Mouse (Mus musculus): ENCODE data around the gene Btaf1. TPM values are rescaled to one million over a fixed set of nuclear protein-coding genes. Genes with fewer than 3 reads are reported as not detected.

Btaf1 gene
- total RNA-seq, 2 experiments from 2014 or later = 9.8 to 13.5 TPM

GRCm38 (mm10) chr19:37014173-37014939 is 88.5 kb downstream of the Btaf1 start:
- intact Hi-C loops (cut with DNase I) = no loop called here
- no peak overlapping the region for H3K27ac ChIP-seq
- no peak for DNase-seq
- H3K4me3 ChIP-seq = no peak overlapping the region
- no peak for TF ChIP-seq CTCF (IDR thresholded peaks at IDR 0.05)

DNA sequence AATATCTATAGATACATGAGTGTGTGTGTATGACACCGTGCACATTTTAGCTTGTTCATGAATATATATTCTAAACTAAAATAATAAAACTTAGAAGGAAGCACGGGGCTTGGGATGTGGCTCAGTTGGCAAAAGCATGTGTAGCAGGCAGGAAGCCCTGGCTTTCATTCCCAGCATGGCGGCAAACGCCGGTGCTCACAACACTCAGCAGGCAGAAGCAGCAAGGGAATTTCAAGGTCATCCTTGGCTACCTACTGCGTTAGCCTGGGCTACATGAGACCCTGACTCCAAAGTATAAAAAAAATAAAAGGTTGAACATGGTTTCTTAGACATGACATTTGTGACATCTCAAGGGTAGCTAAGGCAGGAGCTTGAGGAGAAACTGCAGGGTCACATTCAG is 91.0 kb downstream of the Btaf1 start:
- no peak for DNase-seq
- TF ChIP-seq CTCF (IDR thresholded peaks at IDR 0.05) = no peak
- intact Hi-C loops (cut with DNase I) = no loop called here
- no peak overlapping the region for H3K27ac ChIP-seq
- H3K4me3 ChIP-seq = no peak overlapping the region

GRCm38 (mm10) chr19:37018411-37018810 is 92.5 kb downstream of the Btaf1 start:
- intact Hi-C loops (cut with DNase I) = no loop called here
- Histone ChIP-seq H3K4me3 (peak overlapping the region; percentile 50), H3K27ac (no peak overlapping the region)
- TF ChIP-seq CTCF (IDR thresholded peaks at IDR 0.05) = no peak
- no peak for DNase-seq

DNA sequence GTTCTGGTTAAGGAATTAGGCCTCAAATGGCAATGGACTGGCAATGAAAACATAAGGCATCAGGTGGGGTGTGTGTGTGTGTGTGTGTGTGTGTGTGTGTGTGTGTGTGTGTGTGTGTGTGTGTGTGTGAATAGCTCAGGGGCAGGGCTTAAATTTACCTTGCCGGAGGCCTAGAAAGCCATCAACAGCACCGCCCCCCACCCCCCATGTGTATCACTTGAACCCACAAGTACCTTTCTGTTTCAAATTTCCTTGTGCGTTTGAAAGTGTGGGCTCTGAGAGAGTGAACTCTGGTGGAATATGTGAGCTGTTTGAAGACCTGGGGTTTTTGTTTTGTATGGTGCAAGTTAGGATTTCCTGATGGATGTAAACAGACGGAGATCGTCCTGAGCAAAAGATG is 93.1 kb downstream of the Btaf1 start:
- DNase-seq = no peak
- no peak for TF ChIP-seq CTCF (IDR thresholded peaks at IDR 0.05)
- intact Hi-C loops (cut with DNase I) = no loop called here
- H3K27ac ChIP-seq = no peak overlapping the region
- H3K4me3 ChIP-seq = peak overlapping the region; percentile 50; the same call in 1 of the 2 replicates

- H3K4me3 ChIP-seq = no peak overlapping the region
- TF ChIP-seq CTCF (IDR thresholded peaks at IDR 0.05) = no peak
- peak overlapping the region; percentile 69 for H3K27ac ChIP-seq
- intact Hi-C loops (cut with DNase I) = no loop called here
- no peak for DNase-seq
These were observed 94.7 kb downstream of the Btaf1 start for GRCm38 (mm10) chr19:37020531-37020930.

- H3K4me3 ChIP-seq = no peak overlapping the region
- H3K27ac ChIP-seq = peak overlapping the region; percentile 69; the same call in 1 of the 2 replicates
- intact Hi-C loops (cut with DNase I) = no loop called here
- no peak for TF ChIP-seq CTCF (IDR thresholded peaks at IDR 0.05)
- DNase-seq = peak; percentile 70
These were observed 95.1 kb downstream of the Btaf1 start for GRCm38 (mm10) chr19:37020951-37021350.

- no peak overlapping the region for H3K4me3 ChIP-seq
- intact Hi-C loops (cut with DNase I) = no loop called here
- no peak for DNase-seq
- no peak overlapping the region for H3K27ac ChIP-seq
- TF ChIP-seq CTCF (IDR thresholded peaks at IDR 0.05) = no peak
These were observed 96.3 kb downstream of the Btaf1 start for GRCm38 (mm10) chr19:37022146-37022545.

GRCm38 (mm10) chr19:37025839-37026319 is 100.0 kb downstream of the Btaf1 start:
- H3K27ac ChIP-seq = no peak overlapping the region; the same call in 1 of the 2 replicates
- no peak overlapping the region for H3K4me3 ChIP-seq
- DNase-seq = peak; percentile 40
- intact Hi-C loops (cut with DNase I) = no loop called here
- no peak for TF ChIP-seq CTCF (IDR thresholded peaks at IDR 0.05)

DNA sequence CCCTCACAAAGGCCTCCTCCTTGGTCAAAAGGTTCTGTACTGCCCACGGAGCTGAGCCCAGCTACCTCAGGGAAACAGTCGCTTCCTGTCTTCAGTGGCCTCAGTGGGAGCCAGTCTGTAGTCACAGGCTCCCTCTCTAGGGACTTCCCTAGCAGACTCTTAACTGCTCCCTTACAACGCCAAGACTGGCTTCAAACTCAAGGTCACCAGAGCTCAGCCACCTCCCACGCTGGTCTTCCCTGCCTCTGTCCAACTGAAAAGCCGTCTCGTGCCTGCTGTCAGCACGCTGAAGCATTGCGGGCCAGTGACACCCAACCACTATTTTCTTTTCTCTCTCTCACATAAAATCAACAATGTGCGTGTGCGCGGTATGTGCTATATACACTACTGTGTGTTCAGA is 100.5 kb downstream of the Btaf1 start:
- no peak overlapping the region for H3K4me3 ChIP-seq
- DNase-seq = no peak
- intact Hi-C loops (cut with DNase I) = no loop called here
- no peak for TF ChIP-seq CTCF (IDR thresholded peaks at IDR 0.05)
- no peak overlapping the region; the same call in 1 of the 2 replicates for H3K27ac ChIP-seq

DNA sequence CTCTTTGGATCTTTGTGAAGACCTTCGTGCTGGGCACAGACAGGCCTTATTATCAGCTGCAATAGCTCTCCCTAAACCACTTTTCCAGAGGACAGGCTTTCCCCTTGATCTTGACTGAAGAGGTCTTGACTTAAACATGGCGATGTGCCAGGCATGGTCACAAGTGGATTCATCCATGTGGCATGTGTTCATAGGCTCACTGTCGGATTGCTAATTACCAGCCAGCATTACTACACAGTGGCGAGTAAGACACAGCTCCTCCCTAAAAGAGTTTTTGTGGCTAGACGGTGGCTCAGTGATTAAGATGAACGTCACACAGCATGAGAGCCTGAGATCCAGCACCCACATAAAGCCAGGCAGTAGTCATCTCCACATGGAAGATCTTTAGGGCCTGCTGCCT is 103.9 kb downstream of the Btaf1 start:
- DNase-seq = no peak
- H3K27ac ChIP-seq = no peak overlapping the region
- H3K4me3 ChIP-seq = no peak overlapping the region
- intact Hi-C loops (cut with DNase I) = no loop called here
- no peak for TF ChIP-seq CTCF (IDR thresholded peaks at IDR 0.05)

- TF ChIP-seq CTCF (IDR thresholded peaks at IDR 0.05) = no peak
- intact Hi-C loops (cut with DNase I) = no loop called here
These were observed 105.6 kb downstream of the Btaf1 start for GRCm38 (mm10) chr19:37031446-37031845.

GRCm38 (mm10) chr19:37032364-37032763 is 106.5 kb downstream of the Btaf1 start:
- no peak for TF ChIP-seq CTCF (IDR thresholded peaks at IDR 0.05)
- intact Hi-C loops (cut with DNase I) = no loop called here

More at GRCm38 (mm10) chr19:37031446-37031845, 105.6 kb downstream of the Btaf1 start:
- no peak overlapping the region for H3K27ac ChIP-seq
- no peak overlapping the region for H3K4me3 ChIP-seq
- DNase-seq = no peak

DNA sequence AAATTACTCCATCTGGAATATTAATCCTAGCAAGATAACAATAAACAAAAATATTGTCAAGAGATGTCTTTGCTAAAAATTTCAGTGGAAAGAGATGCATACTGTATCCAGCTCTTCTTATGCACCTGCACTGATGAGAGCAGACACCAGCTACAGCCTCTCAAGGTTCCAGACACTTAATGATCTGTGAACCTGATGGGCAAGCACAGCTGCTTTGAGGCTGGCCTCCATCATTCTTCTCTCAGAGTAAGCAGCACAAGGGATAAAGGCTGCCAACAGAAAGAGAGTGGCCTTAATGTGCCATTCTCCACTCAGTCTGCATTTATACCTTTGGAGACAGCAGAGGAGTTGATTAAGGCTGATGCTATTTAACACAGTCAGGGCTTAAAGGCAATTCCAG is 115.0 kb downstream of the Btaf1 start:
- intact Hi-C loops (cut with DNase I) = no loop called here
- TF ChIP-seq CTCF (IDR thresholded peaks at IDR 0.05) = no peak
- Histone ChIP-seq H3K27ac (no peak overlapping the region), H3K4me3 (no peak overlapping the region)
- DNase-seq = no peak

More at GRCm38 (mm10) chr19:37032364-37032763, 106.5 kb downstream of the Btaf1 start:
- DNase-seq = no peak
- no peak overlapping the region for H3K4me3 ChIP-seq
- no peak overlapping the region for H3K27ac ChIP-seq

DNA sequence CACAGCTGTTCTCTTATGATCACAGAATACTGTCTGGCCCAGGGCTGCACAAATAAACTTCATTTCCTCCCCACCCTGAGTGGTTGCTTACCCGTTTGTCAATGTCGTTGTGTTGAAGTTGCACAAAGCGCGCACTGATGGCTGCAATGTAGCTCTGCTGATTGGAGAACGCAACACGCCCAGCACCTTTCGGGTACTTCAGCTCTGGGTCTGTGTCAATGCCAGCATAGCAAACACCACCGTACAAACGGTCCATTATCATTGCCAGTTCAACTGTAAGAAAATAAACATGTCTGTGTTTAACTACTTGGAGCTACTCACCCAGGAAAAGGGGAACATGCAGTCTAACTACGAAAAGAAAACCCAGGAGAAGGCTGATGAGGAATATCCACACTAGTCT is 118.6 kb downstream of the Btaf1 start:
- no peak for TF ChIP-seq CTCF (IDR thresholded peaks at IDR 0.05)
- no peak overlapping the region for H3K4me3 ChIP-seq
- intact Hi-C loops (cut with DNase I) = no loop called here
- DNase-seq = no peak
- H3K27ac ChIP-seq = no peak overlapping the region

Data from gastrocnemius, adult 2 months (tissue).